In the genomic region with DNA sequence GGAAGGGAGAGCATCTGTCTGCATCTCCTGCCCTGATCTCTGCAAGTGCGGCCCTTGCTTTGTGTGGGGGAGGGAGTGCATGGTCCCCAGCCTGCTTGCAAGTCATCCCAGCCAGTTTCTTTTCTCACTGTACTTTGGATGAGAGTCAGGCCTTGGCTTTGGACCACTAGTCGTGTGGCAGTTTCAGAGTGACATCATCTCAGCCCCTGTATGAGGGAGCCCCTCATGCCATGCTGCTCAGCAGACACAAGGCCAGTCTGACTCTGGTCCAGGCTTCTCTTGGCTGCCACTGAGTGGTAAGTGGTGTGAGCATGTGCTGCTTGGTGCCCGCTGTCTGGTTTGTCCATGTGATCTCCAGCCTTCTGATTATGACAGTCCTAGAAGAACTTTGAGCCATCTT, we compare ENCODE assay signal across 11 mouse cellular contexts.
DNase-seq lines count a peak whose midpoint lies in the region; ATAC-seq and TF ChIP-seq lines count a peak whose summit lies in the region.
"Had no signal": no experiment of that assay in that cellular context is flagged by ENCODE, and none has a peak within 500 bp of the region (broad histone marks: within the 10 kb centered on the region; RNA-seq: fewer than 3 reads in every experiment).

No protein-coding gene starts in this region.

- H3K4me1 ChIP-seq in hindbrain, postnatal 0 days (ENCODE audit: insufficient read depth, low read length): peaks cover 3% of the 10 kb centered on the region
- H3K4me1 ChIP-seq in hindbrain, embryonic 11.5 days (replicated peaks; ENCODE audit: control insufficient read depth, insufficient read depth, low read length): no peaks in the 10 kb centered on the region

- TF ChIP-seq CTCF in hindbrain, postnatal 0 days (IDR thresholded peaks at IDR 0.05; ENCODE audit: low read depth): no peak

- DNase-seq in hindbrain, postnatal 0 days (ENCODE audit: low spot score): peak; percentile 78
- no peak for DNase-seq in hindbrain, embryonic 11.5 days (ENCODE audit: low spot score)
- DNase-seq in right cerebral cortex, postnatal 14 days: peak; percentile 14
- no peak for DNase-seq in right cerebral cortex, adult 2 months (ENCODE audit: low spot score in 2 of 2)
- DNase-seq in cerebellum, adult 9-11 months: peak; percentile 63
- no peak for DNase-seq in adipocyte (ENCODE audit: low spot score)
- DNase-seq: adrenal gland, adult 8-10 months; kidney, adult 18-20 months; kidney, postnatal 4 days; liver had no signal

- no peak overlapping the region for H3K4me2 ChIP-seq in hindbrain, postnatal 0 days (ENCODE audit: low read depth, low read length)
- no peak overlapping the region for H3K4me2 ChIP-seq in hindbrain, embryonic 11.5 days (replicated peaks; ENCODE audit: low read depth, low read length)

- H3K36me3 ChIP-seq in hindbrain, postnatal 0 days (ENCODE audit: insufficient read depth, low read length): no peaks in the 10 kb centered on the region
- no peaks in the 10 kb centered on the region for H3K36me3 ChIP-seq in hindbrain, embryonic 11.5 days (ENCODE audit: control insufficient read depth, insufficient read depth, low read length)

- H3K27ac ChIP-seq in hindbrain, postnatal 0 days: no peak overlapping the region
- H3K27ac ChIP-seq in hindbrain, embryonic 11.5 days (ENCODE audit: low read depth, low read length): no peak overlapping the region

- H3K9me3 ChIP-seq in hindbrain, postnatal 0 days (ENCODE audit: low read length): 0 out of 2 replicates have a peak, but pooled peaks cover 7% of the 10 kb centered on the region
- no peaks in the 10 kb centered on the region for H3K9me3 ChIP-seq in hindbrain, embryonic 11.5 days (ENCODE audit: control insufficient read depth, low read length)

- ATAC-seq in hindbrain, postnatal 0 days: peak; percentile 96
- no peak for ATAC-seq in hindbrain, embryonic 11.5 days (ENCODE audit: low FRiP score)
- no peak for ATAC-seq in CD4-positive, CD25-positive, alpha-beta regulatory T cell, adult 4 months

- no peak overlapping the region for H3K9ac ChIP-seq in hindbrain, postnatal 0 days (replicated peaks; ENCODE audit: low read length)
- H3K9ac ChIP-seq in hindbrain, embryonic 11.5 days (ENCODE audit: low read depth, low read length): no peak overlapping the region

- WGBS in hindbrain, postnatal 0 days: 49% methylated on average over 3 of the region's 3 CpGs
- 87% methylated on average over 3 of the region's 3 CpGs for WGBS in hindbrain, embryonic 11.5 days

- H3K27me3 ChIP-seq in hindbrain, postnatal 0 days (ENCODE audit: insufficient read depth, low read length): no peaks in the 10 kb centered on the region
- no peaks in the 10 kb centered on the region for H3K27me3 ChIP-seq in hindbrain, embryonic 11.5 days (ENCODE audit: control insufficient read depth, insufficient read depth, low read length)

- no peak overlapping the region for H3K4me3 ChIP-seq in hindbrain, postnatal 0 days (ENCODE audit: low read length)
- no peak overlapping the region for H3K4me3 ChIP-seq in hindbrain, embryonic 11.5 days (ENCODE audit: low read depth, low read length)

Comparison
In these comparisons a context has a peak if more than half of its experiments do, and no peak if none do; other contexts are left out.
1. DNase-seq: peak in hindbrain, postnatal 0 days (single experiment), right cerebral cortex, postnatal 14 days (single experiment) and cerebellum, adult 9-11 months (single experiment); none in hindbrain, embryonic 11.5 days (single experiment), right cerebral cortex, adult 2 months (0 of 2) and adipocyte (single experiment).